Mouse (Mus musculus) A20 (cell line): Measurements from ENCODE around the gene Arl4a.
A peak's percentile ranks its signal among the peaks of the same experiment; 100 is the strongest.

Experiments used
- DNase-seq: peaks from one replicate; pipeline ENCODE4 v3.0.0-alpha.2; 2011; ENCODE audit warnings: low read depth, low spot score

Arl4a gene

GRCm38 (mm10) chr12:40009866-40010265 lies 28.0 kb downstream of the Arl4a start:
- no peak for DNase-seq

- DNase-seq, result peak; percentile 48
Observed at GRCm38 (mm10) chr12:40008459-40008858, 29.4 kb downstream of the Arl4a start.

- no peak for DNase-seq
Observed at GRCm38 (mm10) chr12:40004766-40005165, 33.1 kb downstream of the Arl4a start.

GRCm38 (mm10) chr12:39998853-39999195 lies 39.0 kb downstream of the Arl4a start:
- no peak for DNase-seq

- DNase-seq, result no peak
Observed at GRCm38 (mm10) chr12:39998070-39998852, 39.6 kb downstream of the Arl4a start.

- DNase-seq, result no peak
Observed at GRCm38 (mm10) chr12:39997651-39998050, 40.2 kb downstream of the Arl4a start.

- DNase-seq, result no peak
Observed at GRCm38 (mm10) chr12:39996015-39996414, 41.8 kb downstream of the Arl4a start.

- no peak for DNase-seq
Observed at GRCm38 (mm10) chr12:39995609-39996008, 42.2 kb downstream of the Arl4a start.

- no peak for DNase-seq
Observed at GRCm38 (mm10) chr12:39992767-39993302, 45.0 kb downstream of the Arl4a start.

GRCm38 (mm10) chr12:39990830-39991780 lies 46.7 kb downstream of the Arl4a start:
- no peak for DNase-seq

- no peak for DNase-seq
Observed at GRCm38 (mm10) chr12:39989136-39989535, 48.7 kb downstream of the Arl4a start.

- no peak for DNase-seq
Observed at GRCm38 (mm10) chr12:39987177-39987576, 50.6 kb downstream of the Arl4a start.

GRCm38 (mm10) chr12:39985639-39986038 lies 52.2 kb downstream of the Arl4a start:
- no peak for DNase-seq

- DNase-seq, result no peak
Observed at GRCm38 (mm10) chr12:39979792-39980191, 58.0 kb downstream of the Arl4a start.

GRCm38 (mm10) chr12:39979066-39979465 lies 58.8 kb downstream of the Arl4a start:
- no peak for DNase-seq

- DNase-seq, result no peak
Observed at GRCm38 (mm10) chr12:39977996-39978590, 59.7 kb downstream of the Arl4a start.

GRCm38 (mm10) chr12:39976426-39976825 lies 61.4 kb downstream of the Arl4a start:
- no peak for DNase-seq

- DNase-seq, result no peak
Observed at GRCm38 (mm10) chr12:39975829-39976340, 61.9 kb downstream of the Arl4a start.

- no peak for DNase-seq
Observed at GRCm38 (mm10) chr12:39974977-39975583, 62.7 kb downstream of the Arl4a start.

- no peak for DNase-seq
Observed at GRCm38 (mm10) chr12:39974273-39974672, 63.6 kb downstream of the Arl4a start.

GRCm38 (mm10) chr12:39969500-39969899 lies 68.3 kb downstream of the Arl4a start:
- DNase-seq, result no peak
